Mouse (Mus musculus) lung, adult 2 months (tissue): ENCODE measurements at regions not wholly inside any gene's neighbourhood (a gene's known extent, or its start where the extent isn't known, plus 50 kb on each side); places are given as distances from the start of the nearest gene placed in this dataset.

Source experiments
- CTCF ChIP-seq: fragments of 200-500 bp; IDR thresholded peaks from 2 replicates; pipeline ENCODE4 v1.5.1; 2011; ENCODE audit warnings: mild to moderate bottlenecking, low read length, control low read depth; ENCODE audit not compliant: insufficient read depth
- POLR2A ChIP-seq: fragments of 200-500 bp; IDR thresholded peaks from 2 replicates; pipeline ENCODE4 v1.6.1; 2011; ENCODE audit warnings: low read depth, mild to moderate bottlenecking, control low read depth, low read length, borderline replicate concordance; ENCODE audit errors: extremely low read depth

GRCm38 (mm10) chr16:29990393-29990792 lies 73.8 kb upstream of the Hes1 start:
- TF ChIP-seq CTCF (no peak), POLR2A (no peak)
